Mouse (Mus musculus) left cerebral cortex, postnatal 25 days (tissue): ENCODE measurements at regions not wholly inside any gene's neighbourhood (a gene's known extent, or its start where the extent isn't known, plus 50 kb on each side); places are given as distances from the start of the nearest gene placed in this dataset.

Experiments
- DNase-seq, 2 experiments: peaks; one replicate each; pipeline ENCODE4 v3.0.0; 2022; ENCODE audit warnings: low spot score in 2 of 2, mixed read lengths in 1 of 2
- intact Hi-C: fragments of 180-260 bp; cut with DNase I; formaldehyde crosslinking; loops from one replicate; pipeline ENCODE4 v1.15.1; 2025

DNA sequence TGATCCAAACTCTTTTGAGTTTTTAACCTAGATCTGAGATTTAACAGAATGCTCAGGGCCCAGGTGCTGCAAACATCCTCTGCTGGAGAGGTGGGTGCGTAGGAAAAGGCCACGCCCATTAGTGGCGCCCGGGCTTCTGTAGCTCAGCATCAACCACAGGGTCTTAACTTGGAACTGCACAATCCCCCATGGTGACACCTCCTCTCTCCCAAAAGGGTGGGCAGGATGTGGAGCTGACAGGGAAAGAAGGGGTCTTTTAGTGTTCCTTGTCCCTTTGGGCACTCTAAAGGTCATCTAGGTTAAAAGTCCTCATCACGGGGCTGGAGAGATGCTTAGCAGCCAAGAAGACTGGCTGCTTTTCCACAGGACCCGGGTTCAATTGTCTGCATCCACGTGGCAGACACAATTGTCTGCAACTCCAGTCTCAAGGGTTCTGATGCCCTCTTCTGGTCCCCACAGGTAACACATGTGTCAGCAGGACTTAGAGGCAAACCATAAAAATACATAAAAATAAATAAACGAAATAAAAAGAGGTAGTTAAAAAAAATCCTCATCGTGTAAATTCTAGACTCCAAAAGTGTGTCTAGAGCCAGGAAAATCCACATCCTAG lies 96.2 kb downstream of the Tmem30b start:
- intact Hi-C loops = loop anchor here (5.0 kb wide), 1 partner anchor 428 kb away; no protein-coding TSS in a partner anchor
- no peak for DNase-seq

DNA sequence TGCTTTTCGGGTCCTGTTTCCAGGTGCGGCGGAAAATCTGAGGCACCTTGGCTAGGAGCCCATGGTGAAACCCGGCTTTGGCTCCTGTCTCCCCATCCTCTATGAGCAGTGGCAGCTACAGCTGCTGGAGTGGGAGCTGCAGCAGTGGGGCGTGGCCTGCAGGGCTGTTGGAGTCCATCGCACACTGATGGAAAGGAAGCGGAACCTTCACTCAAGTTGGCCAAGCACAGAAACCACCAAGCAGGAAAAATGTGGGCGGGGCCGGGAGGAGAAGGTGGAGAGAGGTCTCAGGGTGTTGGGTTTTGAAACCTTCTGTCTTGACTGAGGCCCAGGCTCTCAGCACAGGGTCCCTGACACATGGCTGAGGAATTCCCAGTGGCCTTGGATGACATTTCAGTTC lies 97.1 kb downstream of the Tmem30b start:
- intact Hi-C loops = no loop called here
- DNase-seq = no peak

DNA sequence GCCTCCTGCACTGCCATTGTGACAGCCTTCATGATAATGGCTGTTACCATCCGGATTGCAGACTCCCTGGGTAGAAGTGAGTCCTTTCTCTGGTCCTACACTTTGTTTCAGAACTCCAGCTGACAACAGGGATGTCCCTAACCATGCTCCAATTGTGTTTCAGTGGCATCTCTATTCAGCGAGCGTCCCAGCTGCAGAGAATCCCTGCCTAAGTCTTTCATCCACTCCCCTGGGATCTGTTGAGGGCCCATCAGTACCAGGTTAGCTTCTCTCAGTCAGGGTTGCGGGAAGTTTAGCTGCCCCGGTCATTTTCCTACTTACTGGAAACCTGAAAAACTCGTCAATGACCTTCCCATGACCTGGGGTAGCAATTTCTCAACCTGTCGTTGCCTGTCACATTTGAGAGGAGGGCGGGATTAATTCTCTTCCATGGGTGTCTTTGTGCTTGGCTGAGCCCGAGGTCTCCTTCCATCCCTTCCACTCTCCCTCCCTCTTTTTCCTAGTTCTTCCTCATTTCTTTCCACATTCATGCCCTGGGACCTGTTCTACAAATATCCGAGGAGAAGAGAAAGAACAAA lies 97.7 kb downstream of the Tmem30b start:
- DNase-seq = no peak
- intact Hi-C loops = no loop called here

DNA sequence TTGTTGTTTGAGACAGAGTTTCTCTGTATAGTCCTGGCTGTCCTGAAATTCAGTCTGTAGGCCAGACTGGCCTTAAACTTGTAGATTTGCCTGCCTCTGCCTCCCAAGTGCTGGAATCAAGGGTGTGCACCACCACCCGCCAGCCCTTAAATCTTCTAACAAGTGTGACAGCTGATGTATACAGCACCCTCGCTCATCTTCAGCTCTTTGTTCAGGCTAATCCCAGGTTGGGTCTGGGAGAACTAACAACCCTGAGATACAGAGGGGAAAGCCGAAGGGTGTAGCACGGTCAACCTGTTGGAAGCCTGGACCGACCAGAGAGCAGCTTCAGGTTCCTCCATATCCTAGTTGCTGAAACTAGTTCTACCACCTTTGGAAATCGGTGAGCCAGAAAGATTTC lies 99.0 kb downstream of the Tmem30b start:
- intact Hi-C loops = no loop called here
- no peak for DNase-seq

DNA sequence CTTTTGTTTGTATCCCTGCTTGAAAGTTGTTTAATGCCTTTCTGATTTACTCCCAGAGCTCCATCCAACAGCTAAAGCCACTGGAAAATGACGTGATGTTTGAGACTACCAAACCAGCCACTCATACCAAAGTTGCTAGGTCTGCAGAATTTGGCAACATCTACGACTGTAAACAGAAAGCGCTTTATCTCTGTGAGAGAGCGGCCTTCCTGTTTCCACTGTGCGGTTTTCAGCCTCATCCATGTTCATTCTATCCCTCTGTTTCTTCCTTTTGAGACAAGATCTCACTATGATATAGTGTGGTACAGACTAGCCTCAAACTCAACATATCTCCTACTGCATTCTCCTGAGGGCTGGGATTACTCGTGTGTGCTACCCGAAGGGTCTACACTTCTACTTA lies 100.0 kb downstream of the Tmem30b start:
- DNase-seq = no peak
- intact Hi-C loops = no loop called here

GRCm38 (mm10) chr12:73445562-73445961 lies 100.6 kb downstream of the Tmem30b start:
- intact Hi-C loops = no loop called here
- no peak for DNase-seq

DNA sequence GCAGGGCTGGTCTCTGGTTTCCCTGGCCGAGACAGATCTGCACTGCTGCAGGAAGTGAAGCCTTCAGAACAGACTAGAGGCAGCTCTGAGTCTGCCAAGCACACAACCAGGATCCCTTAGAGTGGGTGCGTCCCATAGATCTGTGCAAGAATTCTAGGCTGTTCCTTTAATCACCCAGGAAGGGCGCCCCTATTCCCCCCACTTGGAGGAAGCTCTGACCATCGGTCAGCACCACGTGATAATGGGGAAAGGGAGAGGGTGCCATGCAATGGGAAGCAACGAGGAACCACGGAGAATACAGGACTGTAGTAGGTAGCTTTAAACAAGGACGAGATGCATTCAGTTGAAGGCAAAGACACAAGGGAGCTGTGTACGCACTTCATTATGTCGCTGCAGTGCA lies 101.1 kb downstream of the Tmem30b start:
- intact Hi-C loops = no loop called here
- no peak for DNase-seq

DNA sequence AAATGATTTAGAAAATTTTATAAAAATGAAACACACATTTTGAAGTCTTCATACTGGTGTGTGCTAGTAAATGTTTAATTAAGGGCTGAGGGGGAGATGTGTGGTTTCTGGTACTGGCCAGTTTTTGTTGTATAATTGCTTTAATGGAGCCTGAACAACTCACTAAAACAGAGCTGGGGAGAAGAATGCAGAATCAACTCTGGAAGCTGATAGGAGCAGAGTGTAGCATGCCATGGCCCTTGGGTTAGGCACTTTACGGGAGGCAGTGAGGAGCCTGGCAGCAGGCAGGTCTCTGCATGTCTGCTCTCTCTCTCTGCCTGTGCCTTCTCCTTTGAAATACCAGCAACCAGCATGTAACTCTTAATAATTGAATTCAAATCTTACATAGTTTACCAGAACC lies 104.9 kb downstream of the Tmem30b start:
- DNase-seq = no peak
- intact Hi-C loops = no loop called here

DNA sequence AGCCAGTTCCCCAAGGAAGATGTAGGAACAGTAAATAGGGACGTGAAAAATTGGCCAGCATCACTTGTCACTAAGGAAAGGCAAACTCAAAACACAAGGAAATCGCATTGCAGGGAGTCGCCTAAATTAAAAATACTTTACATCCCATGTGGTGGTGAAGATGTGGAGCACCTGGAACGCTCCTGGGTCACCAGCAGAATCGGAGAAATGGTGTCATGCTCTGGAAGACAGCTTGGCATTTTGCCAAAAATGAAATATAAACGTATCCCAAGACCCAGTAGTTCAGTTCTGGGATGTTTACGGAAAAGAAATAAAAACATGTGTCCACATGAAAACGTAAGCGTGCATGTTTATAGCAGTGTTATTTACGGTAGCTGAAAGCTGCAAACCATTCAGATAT lies 111.5 kb downstream of the Tmem30b start:
- DNase-seq = no peak
- intact Hi-C loops = no loop called here

- no peak for DNase-seq
- intact Hi-C loops = no loop called here
These were observed 113.6 kb downstream of the Tmem30b start for GRCm38 (mm10) chr12:73432546-73432945.

GRCm38 (mm10) chr12:73428171-73428570 lies 118.0 kb downstream of the Tmem30b start:
- DNase-seq = no peak
- intact Hi-C loops = no loop called here

DNA sequence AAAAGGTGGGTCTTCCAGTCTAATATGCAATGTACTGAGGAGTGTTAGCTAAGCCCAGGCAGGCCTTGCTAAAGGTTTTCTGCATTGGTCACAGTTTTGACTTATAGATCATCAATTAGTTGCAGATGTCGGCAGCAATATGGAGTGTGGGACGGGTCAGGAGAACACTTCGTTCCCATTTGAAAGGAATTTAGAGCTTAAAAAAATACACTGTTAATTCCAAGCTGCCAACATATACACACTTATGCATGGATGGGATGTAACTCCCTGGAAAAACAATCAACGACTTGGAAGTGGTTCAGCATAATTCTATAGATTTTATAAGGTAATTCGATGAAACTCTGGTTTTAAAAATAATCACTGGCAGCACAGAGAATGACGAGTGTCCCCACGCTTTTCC lies 121.4 kb downstream of the Tmem30b start:
- no peak for DNase-seq
- intact Hi-C loops = no loop called here

GRCm38 (mm10) chr12:73417101-73417500 lies 129.1 kb downstream of the Tmem30b start:
- DNase-seq = no peak
- intact Hi-C loops = no loop called here

DNA sequence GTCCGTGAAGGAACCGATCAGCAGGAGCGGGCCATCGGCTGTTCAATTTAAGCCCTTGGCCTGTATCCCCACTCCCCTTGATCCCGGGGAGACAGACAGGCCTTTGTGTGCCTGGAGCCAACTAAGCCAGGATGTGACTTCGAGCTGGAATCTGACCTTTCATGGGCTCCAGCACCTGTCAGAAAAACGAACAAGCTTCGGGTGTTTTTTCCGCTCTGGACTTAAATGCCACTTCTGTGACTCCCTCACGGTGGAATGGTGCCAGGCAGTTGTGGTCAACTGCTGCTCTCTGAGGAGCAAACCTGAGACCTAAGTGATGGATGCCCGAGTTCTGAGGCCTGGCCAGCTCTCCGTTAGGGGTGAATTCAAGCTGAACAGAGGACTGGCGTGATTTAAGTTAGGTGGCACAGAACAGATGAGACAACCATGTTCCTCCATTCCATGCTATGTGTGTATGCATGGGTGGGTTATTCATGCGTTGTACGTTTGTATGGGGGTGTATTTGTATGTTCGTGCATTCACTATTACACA lies 129.8 kb downstream of the Tmem30b start:
- intact Hi-C loops = no loop called here

DNA sequence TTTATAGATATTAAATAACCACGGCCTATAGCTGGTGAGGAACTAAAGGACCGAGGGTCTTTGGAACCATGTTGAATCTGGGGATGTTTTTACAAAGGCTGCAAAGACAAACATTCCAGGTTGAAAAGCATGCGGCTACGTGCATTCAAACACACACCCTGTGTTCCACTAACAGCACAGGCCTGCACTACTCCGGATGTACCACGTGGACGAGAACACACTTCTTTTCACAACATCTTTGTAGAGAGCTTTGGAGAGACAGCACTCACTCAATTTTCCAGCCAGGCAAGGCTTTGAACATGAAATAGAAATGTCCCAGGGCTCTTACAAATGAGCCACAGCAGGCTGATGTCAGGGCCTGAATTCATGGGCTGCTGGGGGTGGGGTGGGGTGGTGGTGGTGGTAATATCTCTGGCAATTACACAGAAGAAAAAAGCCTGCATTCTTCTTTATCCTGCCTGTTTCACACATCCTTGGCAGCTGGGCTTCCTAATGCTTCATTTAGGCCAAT lies 129.3 kb downstream of the Slc38a6 start:
- intact Hi-C loops = no loop called here
- DNase-seq = no peak

More for the DNA sequence above, 129.8 kb downstream of the Tmem30b start:
- DNase-seq = no peak

- intact Hi-C loops = no loop called here
- DNase-seq = no peak
These were observed 127.0 kb downstream of the Slc38a6 start for GRCm38 (mm10) chr12:73413439-73414196.

DNA sequence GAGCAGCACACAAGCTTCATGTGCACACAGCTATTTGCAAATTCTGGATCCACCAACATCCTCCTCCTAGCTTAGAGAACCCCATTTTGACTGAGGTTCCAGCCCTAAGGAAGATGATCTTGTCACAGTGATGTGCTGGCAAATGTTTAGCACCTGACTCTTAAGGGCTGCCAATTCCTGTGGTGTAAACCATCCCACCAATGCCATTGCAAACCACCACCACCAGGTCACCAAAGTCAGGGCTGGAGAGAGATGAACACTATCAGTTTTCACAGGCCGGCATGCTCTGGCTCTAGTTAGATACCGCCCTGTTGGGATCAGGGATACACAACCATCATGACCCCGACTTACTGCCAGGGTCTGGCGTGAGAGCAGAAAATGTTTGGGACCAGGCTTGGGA lies 125.9 kb downstream of the Slc38a6 start:
- no peak for DNase-seq
- intact Hi-C loops = no loop called here

GRCm38 (mm10) chr12:73410924-73411323 lies 124.3 kb downstream of the Slc38a6 start:
- DNase-seq = no peak
- intact Hi-C loops = no loop called here

- DNase-seq = no peak
- intact Hi-C loops = no loop called here
These were observed 123.0 kb downstream of the Slc38a6 start for GRCm38 (mm10) chr12:73409481-73410085.

- intact Hi-C loops = no loop called here
- DNase-seq = no peak
These were observed 122.0 kb downstream of the Slc38a6 start for GRCm38 (mm10) chr12:73408614-73409013.
